Mouse (Mus musculus) intestine, embryonic 15.5 days (tissue): ENCODE data around the gene Gm49450. TPM values are rescaled to one million over a fixed set of nuclear protein-coding genes. Genes with fewer than 3 reads are reported as not detected.
"Not testable (repeated sequence)": the region's sequence is repeated elsewhere in the genome, so short reads cannot be mapped to it uniquely, and the experiment has no call there.

Experiments used
- ATAC-seq: fragments of 200-750 bp; cut with Nextera tagmentation; 2 replicates; pipeline ENCODE4 v1.8.0; 2017; ENCODE audit warnings: moderate TSS enrichment, moderate library complexity
- H3K27ac ChIP-seq: fragments of 300-500 bp; sonication (generic); 2 replicates; pipeline ENCODE4 v1.5.1; 2015; ENCODE audit warnings: mild to moderate bottlenecking, inconsistent platforms
- H3K27me3 ChIP-seq: fragments of 300-500 bp; sonication (generic); replicated peaks from 2 replicates; pipeline ENCODE4 v1.6.1; 2015; ENCODE audit warnings: inconsistent platforms
- H3K36me3 ChIP-seq: fragments of 300-500 bp; sonication (generic); 2 replicates; pipeline ENCODE4 v1.6.1; 2015; ENCODE audit warnings: inconsistent platforms
- H3K4me1 ChIP-seq: fragments of 300-500 bp; sonication (generic); replicated peaks from 2 replicates; pipeline ENCODE4 v1.6.1; 2015; ENCODE audit warnings: inconsistent platforms
- H3K4me2 ChIP-seq: fragments of 300-500 bp; sonication (generic); replicated peaks from 2 replicates; pipeline ENCODE4 v1.6.1; 2015; ENCODE audit warnings: mild to moderate bottlenecking, inconsistent platforms
- H3K4me3 ChIP-seq: fragments of 300-500 bp; sonication (generic); replicated peaks from 2 replicates; pipeline ENCODE4 v1.5.1; 2015; ENCODE audit warnings: inconsistent platforms
- H3K9ac ChIP-seq: fragments of 300-500 bp; sonication (generic); 2 replicates; pipeline ENCODE4 v1.6.1; 2015; ENCODE audit warnings: inconsistent platforms
- H3K9me3 ChIP-seq: fragments of 300-500 bp; sonication (generic); 2 replicates; pipeline ENCODE4 v1.6.1; 2016; ENCODE audit warnings: inconsistent platforms
- WGBS: fragments of 180-500 bp; shearing (Covaris S2); methylation state at CpG from one replicate; pipeline ENCODE4 v1.1.7; 2015; 5-methylcytosine and 5-hydroxymethylcytosine counted together
- polyA plus RNA-seq: library from polyadenylated mRNA; unstranded; fragments of >200 nt; fragmentation: Nextera tagmentation; extraction: Ambion mirVana; gene quantifications from 2 replicates; pipeline ENCODE4 v1.2.1, GENCODE M21; 2015

Gm49450 gene
- polyA plus RNA-seq, 1 experiment from 2014 or later = not detected

- no peaks in the 10 kb centered on the region for H3K36me3 ChIP-seq
- no peak for ATAC-seq
- H3K27ac ChIP-seq = no peak overlapping the region
- H3K9me3 ChIP-seq = no peaks in the 10 kb centered on the region
- no peaks in the 10 kb centered on the region for H3K27me3 ChIP-seq
- H3K4me2 ChIP-seq = no peak overlapping the region
- H3K4me1 ChIP-seq = peaks cover 9% of the 10 kb centered on the region; the same call in 1 of the 2 replicates
- no peak overlapping the region for H3K4me3 ChIP-seq
- H3K9ac ChIP-seq = no peak overlapping the region
- WGBS = 71% methylated on average over 6 of the region's 6 CpGs
Observed at GRCm38 (mm10) chr15:98982100-98982499, 28.7 kb upstream of the Gm49450 start.

GRCm38 (mm10) chr15:98980012-98980614 is 26.8 kb upstream of the Gm49450 start:
- 47% methylated on average over 7 of the region's 7 CpGs for WGBS
- ATAC-seq = no peak

DNA sequence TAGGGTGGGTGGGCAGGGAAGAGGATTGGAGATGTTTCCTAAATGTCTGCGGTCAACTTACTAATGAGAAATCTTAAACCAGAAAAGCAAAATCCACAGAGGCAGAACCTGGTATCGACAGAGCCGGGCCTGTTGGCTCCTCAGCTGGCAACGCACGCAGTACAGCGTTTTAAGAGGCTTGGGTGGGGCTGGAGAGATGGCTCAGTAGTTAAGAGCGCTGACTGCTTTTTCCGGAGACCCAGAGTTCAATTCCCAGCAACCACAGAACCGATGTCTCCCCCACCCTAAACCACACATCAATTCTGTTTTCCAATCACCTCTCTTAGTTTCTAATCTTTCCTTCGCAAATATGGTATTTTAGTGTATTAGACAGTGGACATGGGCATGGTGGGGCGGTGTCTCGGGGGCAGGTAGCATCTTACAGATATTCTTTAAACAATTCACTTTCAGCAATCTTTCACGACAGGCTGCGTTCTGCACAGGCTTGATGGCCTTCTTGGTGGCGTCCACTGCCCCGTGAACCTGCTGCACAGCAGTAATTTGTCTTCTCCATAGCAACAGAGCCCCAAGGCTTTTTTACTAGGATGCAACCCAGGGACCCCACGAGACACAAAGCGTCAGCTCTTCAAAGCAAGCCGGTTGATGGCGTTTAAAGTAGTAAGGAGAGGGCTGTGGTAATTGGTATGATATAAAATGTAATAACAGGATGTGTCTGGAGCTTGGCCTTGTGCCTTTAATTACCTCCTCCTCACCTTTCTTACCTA is 25.2 kb upstream of the Gm49450 start:
- ATAC-seq = no peak
- H3K9ac ChIP-seq = no peak overlapping the region
- H3K4me3 ChIP-seq = no peak overlapping the region
- no peaks in the 10 kb centered on the region for H3K9me3 ChIP-seq
- H3K4me2 ChIP-seq = no peak overlapping the region
- WGBS = 65% methylated on average over 20 of the region's 20 CpGs
- H3K27ac ChIP-seq = no peak overlapping the region
- H3K36me3 ChIP-seq = no peaks in the 10 kb centered on the region
- H3K4me1 ChIP-seq = peaks cover 10% of the 10 kb centered on the region; the same call in 1 of the 2 replicates
- H3K27me3 ChIP-seq = no peaks in the 10 kb centered on the region

More at GRCm38 (mm10) chr15:98980012-98980614, 26.8 kb upstream of the Gm49450 start:
- no peak overlapping the region for H3K4me2 ChIP-seq
- no peaks in the 10 kb centered on the region for H3K36me3 ChIP-seq
- H3K9ac ChIP-seq = no peak overlapping the region
- no peak overlapping the region for H3K4me3 ChIP-seq
- H3K9me3 ChIP-seq = no peaks in the 10 kb centered on the region
- no peaks in the 10 kb centered on the region for H3K27me3 ChIP-seq
- H3K4me1 ChIP-seq = peaks cover 10% of the 10 kb centered on the region; the same call in 1 of the 2 replicates
- H3K27ac ChIP-seq = no peak overlapping the region

DNA sequence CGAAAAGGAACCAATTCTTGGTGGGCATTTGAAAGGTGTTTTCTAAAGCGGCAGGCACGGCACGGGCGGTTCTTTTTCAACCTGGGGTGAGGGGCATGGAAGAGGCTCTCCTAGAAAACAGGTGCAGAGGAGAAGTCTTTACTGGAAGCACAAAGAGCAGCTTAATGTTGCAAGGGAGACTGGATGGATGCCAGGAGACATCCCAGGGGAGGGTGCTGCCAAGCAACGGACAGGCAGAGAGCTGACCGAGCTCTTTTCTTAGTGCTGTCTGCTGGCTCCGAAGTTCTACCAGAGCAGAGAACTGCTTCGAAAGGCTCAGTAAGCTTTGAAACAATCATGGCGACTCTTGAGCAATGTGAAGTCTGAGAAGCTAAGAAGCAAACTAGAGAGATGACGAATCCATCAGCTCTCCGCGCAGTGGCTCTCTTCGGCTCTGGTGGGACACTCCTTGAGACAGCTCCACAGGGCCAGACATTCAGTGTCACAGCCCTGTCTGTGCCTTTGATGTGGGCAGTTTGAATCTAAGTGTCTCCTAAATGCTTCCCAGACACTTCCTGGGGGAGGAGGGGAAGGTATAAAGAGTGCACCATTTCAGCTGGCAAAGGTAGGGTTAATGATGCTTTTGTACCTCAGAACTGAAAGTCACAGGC is 24.5 kb upstream of the Gm49450 start:
- no peak overlapping the region for H3K4me3 ChIP-seq
- WGBS = 68% methylated on average over 14 of the region's 14 CpGs
- H3K27ac ChIP-seq = 0 out of 2 replicates have a peak overlapping the region, but pooled peaks have one; percentile 17
- H3K27me3 ChIP-seq = no peaks in the 10 kb centered on the region
- peak overlapping the region; percentile 19; the same call in 1 of the 2 replicates for H3K4me2 ChIP-seq
- no peaks in the 10 kb centered on the region for H3K36me3 ChIP-seq
- no peak overlapping the region for H3K9ac ChIP-seq
- H3K9me3 ChIP-seq = no peaks in the 10 kb centered on the region
- peaks cover 10% of the 10 kb centered on the region; the same call in 1 of the 2 replicates for H3K4me1 ChIP-seq
- ATAC-seq = peak; percentile 58; the same call in 1 of the 2 replicates

GRCm38 (mm10) chr15:98976763-98977758 is 23.7 kb upstream of the Gm49450 start:
- no peak overlapping the region for H3K4me3 ChIP-seq
- WGBS = 73% methylated on average over 21 of the region's 21 CpGs
- 0 out of 2 replicates have a peak overlapping the region, but pooled peaks have one; percentile 17 for H3K27ac ChIP-seq
- H3K9ac ChIP-seq = no peak overlapping the region
- 0 out of 2 replicates have a peak overlapping the region, but pooled peaks have one; percentile 19 for H3K4me2 ChIP-seq
- no peaks in the 10 kb centered on the region for H3K36me3 ChIP-seq
- H3K27me3 ChIP-seq = no peaks in the 10 kb centered on the region
- ATAC-seq = no peak
- H3K9me3 ChIP-seq = no peaks in the 10 kb centered on the region
- H3K4me1 ChIP-seq = peaks cover 10% of the 10 kb centered on the region; the same call in 1 of the 2 replicates

GRCm38 (mm10) chr15:98973015-98973614 is 19.8 kb upstream of the Gm49450 start:
- Histone ChIP-seq H3K27ac (no peak overlapping the region), H3K27me3 (no peaks in the 10 kb centered on the region), H3K9me3 (no peaks in the 10 kb centered on the region), H3K4me1 (peaks cover 17% of the 10 kb centered on the region), H3K9ac (no peak overlapping the region), H3K4me2 (no peak overlapping the region), H3K4me3 (no peak overlapping the region), H3K36me3 (no peaks in the 10 kb centered on the region)
- no peak for ATAC-seq
- 90% methylated on average over 9 of the region's 9 CpGs for WGBS

DNA sequence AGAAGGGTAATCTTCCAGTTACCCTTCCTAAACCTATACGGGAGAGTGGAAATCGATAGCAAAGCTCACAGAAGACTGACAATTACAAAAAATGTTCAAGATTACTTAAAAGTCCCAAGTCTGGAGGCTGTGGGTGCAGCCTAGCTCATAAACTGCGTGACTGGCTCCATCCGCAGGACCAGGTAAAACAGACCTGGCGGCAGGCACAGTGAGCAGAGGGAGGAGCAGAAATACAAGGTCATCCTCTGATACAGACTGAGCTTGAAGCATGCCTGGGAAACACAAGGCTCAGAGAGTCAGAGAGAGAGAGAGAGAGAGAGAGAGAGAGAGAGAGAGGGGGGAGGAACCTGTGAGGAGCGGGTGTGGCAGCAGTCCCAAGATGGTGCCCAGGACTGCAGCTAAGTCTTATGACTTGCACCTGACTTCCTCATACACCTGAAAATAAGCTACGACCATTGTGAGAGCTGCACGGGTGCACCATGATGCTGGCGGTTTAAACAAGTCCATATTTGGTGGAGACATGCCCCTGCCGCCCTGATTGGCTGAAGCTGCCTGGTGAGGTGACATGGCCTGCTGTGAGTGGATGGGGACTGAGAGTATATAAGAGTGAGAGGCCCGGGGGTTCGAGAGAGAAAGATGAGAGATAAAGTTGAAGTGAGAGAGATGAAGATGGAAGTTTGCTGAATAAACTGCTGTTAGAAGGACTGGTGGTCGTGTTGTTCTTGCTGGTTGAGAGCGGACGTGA is 18.4 kb upstream of the Gm49450 start:
- H3K36me3 ChIP-seq, H3K4me3 ChIP-seq, H3K9ac ChIP-seq, H3K9me3 ChIP-seq, H3K4me1 ChIP-seq, H3K27me3 ChIP-seq, H3K27ac ChIP-seq, H3K4me2 ChIP-seq, ATAC-seq: not testable (repeated sequence)
- whole genome bisulfite sequencing = 63% methylated on average over 15 of the region's 15 CpGs

- ATAC-seq = 0 out of 2 replicates have a peak, but pooled peaks have one; percentile 18
- no peaks in the 10 kb centered on the region for H3K9me3 ChIP-seq
- H3K36me3 ChIP-seq = no peaks in the 10 kb centered on the region
- H3K4me3 ChIP-seq = no peak overlapping the region
- no peak overlapping the region for H3K9ac ChIP-seq
- no peaks in the 10 kb centered on the region for H3K27me3 ChIP-seq
- WGBS = 39% methylated on average over 4 of the region's 4 CpGs
- no peak overlapping the region for H3K4me2 ChIP-seq
- no peak overlapping the region for H3K27ac ChIP-seq
- H3K4me1 ChIP-seq = peaks cover 7% of the 10 kb centered on the region
Observed at GRCm38 (mm10) chr15:98971111-98971510, 17.8 kb upstream of the Gm49450 start.

DNA sequence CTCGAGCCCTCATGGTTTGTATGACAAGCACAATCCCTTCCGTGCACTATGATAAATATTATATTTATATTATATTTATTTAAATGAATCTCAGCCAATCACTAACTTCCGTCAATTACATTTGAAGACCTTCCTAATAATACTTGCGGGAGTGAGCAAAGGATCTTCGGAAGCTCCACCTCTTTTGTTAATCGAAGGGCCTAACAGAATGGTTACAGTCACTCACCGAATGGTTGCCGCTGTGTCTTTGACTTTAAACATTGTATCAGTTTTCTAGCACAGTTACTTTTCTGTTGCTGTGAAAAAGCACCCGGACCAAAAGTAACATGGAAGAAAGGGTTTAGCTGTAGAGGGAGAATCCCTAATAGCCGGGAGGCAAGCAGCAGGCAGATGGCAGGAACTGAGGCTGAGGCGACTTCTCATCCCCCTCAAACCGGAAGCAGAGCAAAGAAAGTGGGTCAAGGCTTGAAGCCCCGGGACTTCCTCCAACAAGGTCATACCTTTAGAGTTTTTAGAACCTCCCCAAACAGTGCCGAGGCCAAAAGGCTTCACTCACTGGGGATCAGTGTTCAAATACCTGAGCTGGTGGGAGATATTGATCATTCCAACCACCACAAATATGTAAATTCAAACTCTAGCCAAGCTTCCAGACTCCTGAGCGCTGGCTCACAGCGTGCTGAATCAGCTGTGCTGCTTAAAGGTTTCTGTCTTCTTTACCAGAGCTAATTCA is 16.2 kb upstream of the Gm49450 start:
- H3K4me1 ChIP-seq = peaks cover 7% of the 10 kb centered on the region
- H3K9ac ChIP-seq = no peak overlapping the region
- peak overlapping the region; percentile 22; the same call in 1 of the 2 replicates for H3K4me2 ChIP-seq
- WGBS = 30% methylated on average over 16 of the region's 16 CpGs
- ATAC-seq = no peak
- H3K9me3 ChIP-seq = no peaks in the 10 kb centered on the region
- H3K36me3 ChIP-seq = no peaks in the 10 kb centered on the region
- peak overlapping the region; percentile 48; the same call in 1 of the 2 replicates for H3K27ac ChIP-seq
- H3K27me3 ChIP-seq = no peaks in the 10 kb centered on the region
- no peak overlapping the region for H3K4me3 ChIP-seq

DNA sequence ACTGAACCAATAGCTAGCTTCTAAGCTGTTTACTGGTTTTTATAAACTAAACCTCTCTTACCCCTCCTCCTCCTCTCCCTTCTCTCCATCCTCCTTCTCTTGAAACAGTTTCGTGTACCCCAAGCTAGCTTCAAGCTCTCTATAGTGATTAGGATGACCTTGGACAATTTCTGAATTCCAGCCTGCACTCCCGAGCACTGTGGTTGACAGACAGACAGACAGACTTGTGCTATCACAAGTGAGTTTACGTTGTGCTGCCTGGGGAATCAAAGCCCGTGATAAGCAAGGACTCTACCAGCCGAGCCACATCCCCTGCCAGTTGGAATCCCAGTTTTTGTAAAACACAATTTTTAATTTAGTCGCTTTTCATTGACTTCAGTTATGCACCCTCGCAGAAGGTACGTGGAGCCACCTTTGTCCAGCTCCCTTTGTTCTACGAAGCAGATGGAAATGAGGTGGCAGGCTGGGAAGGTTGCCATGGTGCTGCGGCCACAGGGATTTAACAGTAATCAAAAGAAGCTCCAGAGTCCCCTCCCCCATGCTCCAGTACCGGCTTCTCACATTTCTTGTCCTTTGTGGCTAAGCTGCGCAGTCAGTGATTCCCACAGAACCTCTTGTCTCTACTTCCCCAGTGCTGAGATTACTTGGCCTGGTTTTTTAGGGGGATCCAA is 15.5 kb upstream of the Gm49450 start:
- Histone ChIP-seq H3K36me3 (no peaks in the 10 kb centered on the region), H3K27ac (peak overlapping the region; percentile 33), H3K4me2 (peak overlapping the region; percentile 22; the same call in 1 of the 2 replicates), H3K9me3 (no peaks in the 10 kb centered on the region), H3K4me3 (no peak overlapping the region), H3K27me3 (no peaks in the 10 kb centered on the region), H3K4me1 (peaks cover 7% of the 10 kb centered on the region), H3K9ac (no peak overlapping the region)
- WGBS = 22% methylated on average over 12 of the region's 12 CpGs
- peak; percentile 61; the same call in 1 of the 2 replicates for ATAC-seq
